Comparison of ENCODE assay signal across 9 mouse cellular contexts in genomic region chr1:183853956-183854613, GRCm38 (mm10).
DNase-seq lines count a peak whose midpoint lies in the region; ATAC-seq and TF ChIP-seq lines count a peak whose summit lies in the region.
"Had no signal": no experiment of that assay in that cellular context is flagged by ENCODE, and none has a peak within 500 bp of the region (broad histone marks: within the 10 kb centered on the region; RNA-seq: fewer than 3 reads in every experiment).

No protein-coding gene starts in this region.

- H3K27me3 ChIP-seq in small intestine, adult 2 months (ENCODE audit: control insufficient read depth, insufficient read depth, low read length), result no peaks in the 10 kb centered on the region
- no peaks in the 10 kb centered on the region for H3K27me3 ChIP-seq in hindbrain, embryonic 12.5 days
- H3K27me3 ChIP-seq in midbrain, embryonic 13.5 days, result no peaks in the 10 kb centered on the region

- TF ChIP-seq CTCF in small intestine, adult 2 months (IDR thresholded peaks at IDR 0.05; ENCODE audit: extremely low read depth, insufficient read length, insufficient replicate concordance, low read depth, low read length), result peak; percentile 45; the same call in 1 of the 2 replicates

- no peak overlapping the region for H3K27ac ChIP-seq in small intestine, adult 2 months (ENCODE audit: insufficient read depth, low read depth, low read length)
- H3K27ac ChIP-seq in hindbrain, embryonic 12.5 days, result no peak overlapping the region
- H3K27ac ChIP-seq in midbrain, embryonic 13.5 days, result no peak overlapping the region

- peak; percentile 14 to 40 for DNase-seq in adrenal gland, adult (ENCODE audit: inconsistent age in 2 of 2, low spot score in 1 of 2)
- no peak for DNase-seq in adrenal gland, adult 2 months
- peak; percentile 2 to 4 for DNase-seq in left cerebral cortex, adult 18-20 months (ENCODE audit: low spot score in 2 of 2)
- no peak for DNase-seq in left cerebral cortex, postnatal 36 days (ENCODE audit: low spot score in 2 of 2)
- DNase-seq in NIH3T3 (ENCODE audit: low read depth), result peak; percentile 46
- DNase-seq: cerebellum, adult 11-12 months had no signal

- no peaks in the 10 kb centered on the region for H3K4me1 ChIP-seq in small intestine, adult 2 months (ENCODE audit: control insufficient read depth, insufficient read depth, insufficient read length, low read length)
- H3K4me1 ChIP-seq in hindbrain, embryonic 12.5 days, result no peaks in the 10 kb centered on the region
- H3K4me1 ChIP-seq in midbrain, embryonic 13.5 days (replicated peaks), result no peaks in the 10 kb centered on the region

- no peak for TF ChIP-seq POLR2A in small intestine, adult 2 months (IDR thresholded peaks at IDR 0.05; ENCODE audit: low read depth, low read length)

- ATAC-seq in hindbrain, embryonic 12.5 days (ENCODE audit: low FRiP score), result no peak
- ATAC-seq in midbrain, embryonic 13.5 days, result no peak

- no peak overlapping the region for H3K4me3 ChIP-seq in small intestine, adult 2 months (ENCODE audit: low read depth, low read length)
- no peak overlapping the region for H3K4me3 ChIP-seq in hindbrain, embryonic 12.5 days
- no peak overlapping the region for H3K4me3 ChIP-seq in midbrain, embryonic 13.5 days (replicated peaks)

- H3K9ac ChIP-seq in hindbrain, embryonic 12.5 days, result no peak overlapping the region
- no peak overlapping the region for H3K9ac ChIP-seq in midbrain, embryonic 13.5 days (replicated peaks)

- intact Hi-C loops in left cerebral cortex, postnatal 36 days (cut with DNase I), result no loop called here

- H3K36me3 ChIP-seq in small intestine, adult 2 months (ENCODE audit: control insufficient read depth, insufficient read depth, low read length), result no peaks in the 10 kb centered on the region
- H3K36me3 ChIP-seq in hindbrain, embryonic 12.5 days, result no peaks in the 10 kb centered on the region
- H3K36me3 ChIP-seq in midbrain, embryonic 13.5 days, result no peaks in the 10 kb centered on the region

- no peaks in the 10 kb centered on the region for H3K9me3 ChIP-seq in hindbrain, embryonic 12.5 days (replicated peaks)
- no peaks in the 10 kb centered on the region for H3K9me3 ChIP-seq in midbrain, embryonic 13.5 days

- WGBS in small intestine, adult 2 months, result 68% methylated on average over 3 of the region's 3 CpGs
- WGBS in hindbrain, embryonic 12.5 days, result 78% methylated on average over 3 of the region's 3 CpGs
- 79% methylated on average over 3 of the region's 3 CpGs for WGBS in midbrain, embryonic 13.5 days

- no peak overlapping the region for H3K4me2 ChIP-seq in hindbrain, embryonic 12.5 days (replicated peaks)
- no peak overlapping the region for H3K4me2 ChIP-seq in midbrain, embryonic 13.5 days (replicated peaks)

Comparison
In these comparisons a context has a peak if more than half of its experiments do, and no peak if none do; other contexts are left out.
1. DNase-seq: peak in adrenal gland, adult (2 of 2), left cerebral cortex, adult 18-20 months (2 of 2) and NIH3T3 (single experiment); none in adrenal gland, adult 2 months (single experiment) and left cerebral cortex, postnatal 36 days (0 of 2).